Mouse (Mus musculus): ENCODE results near the gene Fam110a.

DNA sequence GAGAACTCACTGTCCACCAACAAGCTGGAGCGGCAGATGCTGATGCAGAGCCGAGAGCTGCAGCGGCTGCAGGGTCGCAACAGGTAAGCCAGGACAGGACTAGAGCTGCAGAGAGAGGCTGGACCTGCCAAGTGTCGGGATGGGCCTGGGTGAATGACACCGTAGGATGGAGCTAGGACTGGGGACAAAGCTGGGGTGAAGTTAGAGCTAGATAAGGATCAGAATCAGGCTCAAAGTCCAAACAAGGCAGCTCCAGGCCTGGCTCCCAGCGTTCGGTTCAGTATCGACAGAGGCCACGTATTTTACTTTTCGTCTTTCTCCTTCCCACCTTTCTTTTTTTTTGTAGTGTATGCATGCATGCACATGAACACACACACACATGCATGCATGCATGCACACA is 52.9 kb downstream of the Fam110a start:
- TF ChIP-seq POLR2A (IDR thresholded peaks at IDR 0.05; ENCODE audit: extremely low read depth, insufficient read depth, low read length) (no peak), CTCF (IDR thresholded peaks at IDR 0.05; ENCODE audit: low read depth, low read length) (no peak)

Measured in liver, adult 2 months (tissue).